Mouse (Mus musculus) gastrocnemius, postnatal 36 days (tissue): Measurements from ENCODE around the gene Cts3. TPM values are rescaled to one million over a fixed set of nuclear protein-coding genes. Genes with fewer than 3 reads are reported as not detected.
"Not testable (repeated sequence)": the region's sequence is repeated elsewhere in the genome, so short reads cannot be mapped to it uniquely, and the experiment has no call there.

ENCODE experiments used
- DNase-seq, 2 experiments: peaks; one replicate each; pipeline ENCODE4 v3.0.0; 2022
- intact Hi-C: fragments of 180-260 bp; cut with DNase I; formaldehyde crosslinking; loops from one replicate; pipeline ENCODE4 v1.15.1; 2025
- long read RNA-seq, 2 experiments: library from polyadenylated mRNA; stranded (forward); transcript quantifications; one replicate each; pipeline ENCODE4 v2.0.0; 2021
- total RNA-seq, 2 experiments: library from RNA; stranded (reverse); gene quantifications; 2 replicates each; pipeline ENCODE4 v1.2.3; 2021

Cts3 gene
- not detected for total RNA-seq
- long read RNA-seq, experiment 1, result 0 reads
- long read RNA-seq, experiment 2, result 0 reads

GRCm38 (mm10) chr13:61570027-61570426 is at the start of gene Cts3:
Gene Cts3, minus strand, starts transcription at chr13:61570127.
- intact Hi-C loops, result no loop called here
- no peak for DNase-seq

- intact Hi-C loops, result loop anchor here (2.0 kb wide), 1 partner anchor 77 kb away; no protein-coding TSS in a partner anchor
- DNase-seq, result not testable (repeated sequence)
These were observed 1.9 kb downstream of the Cts3 start, which contains the start of gene Gm49352 for GRCm38 (mm10) chr13:61568074-61568473. Gene Gm49352, minus strand, starts transcription at chr13:61568174.

- intact Hi-C loops, result no loop called here
- DNase-seq, result no peak
These were observed 28.3 kb downstream of the Cts3 start, which contains the start of gene Ctsm for GRCm38 (mm10) chr13:61541631-61542030. Gene Ctsm, minus strand, starts transcription at chr13:61541839.

Other genes with a start within 250 kb of the Cts3 start
- not detected for gene Cts7, start 211.9 kb downstream of the Cts3 start, total RNA-seq
- gene Ctsm, start 28.3 kb downstream of the Cts3 start, total RNA-seq, result not detected
- not detected for gene Gm49352, start 2.0 kb downstream of the Cts3 start, total RNA-seq